Mouse (Mus musculus): ENCODE data around the gene Coq10a. TPM values are rescaled to one million over a fixed set of nuclear protein-coding genes. Genes with fewer than 3 reads are reported as not detected.
A peak's percentile ranks its signal among the peaks of the same experiment; 100 is the strongest.

The Coq10a gene
- polyA plus RNA-seq, 1 experiment from 2014 or later, result 2.5 TPM

GRCm38 (mm10) chr10:128390366-128390765 lies 21.6 kb upstream of the Coq10a start:
- H3K9me3 ChIP-seq (ENCODE audit: control insufficient read depth, low read length), result no peaks in the 10 kb centered on the region
- H3K4me3 ChIP-seq (ENCODE audit: low read length), result no peak overlapping the region
- peaks cover 43% of the 10 kb centered on the region for H3K36me3 ChIP-seq (ENCODE audit: control insufficient read depth, insufficient read depth, low read length)
- no peak overlapping the region for H3K9ac ChIP-seq (ENCODE audit: low read depth, low read length)
- no peaks in the 10 kb centered on the region for H3K4me1 ChIP-seq (ENCODE audit: control insufficient read depth, insufficient read depth, low read length)
- H3K27me3 ChIP-seq (replicated peaks; ENCODE audit: control insufficient read depth, insufficient read depth, low read length), result no peaks in the 10 kb centered on the region
- ATAC-seq, result no peak
- H3K4me2 ChIP-seq (ENCODE audit: low read depth, low read length), result no peak overlapping the region
- 90% methylated on average over 12 of the region's 12 CpGs for WGBS
- H3K27ac ChIP-seq (ENCODE audit: low read length), result no peak overlapping the region

- H3K4me1 ChIP-seq (ENCODE audit: control insufficient read depth, insufficient read depth, low read length), result no peaks in the 10 kb centered on the region
- ATAC-seq, result peak; percentile 49
- H3K9me3 ChIP-seq (ENCODE audit: control insufficient read depth, low read length), result no peaks in the 10 kb centered on the region
- H3K4me2 ChIP-seq (ENCODE audit: low read depth, low read length), result no peak overlapping the region
- WGBS, result 81% methylated on average over 6 of the region's 6 CpGs
- H3K36me3 ChIP-seq (ENCODE audit: control insufficient read depth, insufficient read depth, low read length), result peaks cover 49% of the 10 kb centered on the region
- no peak overlapping the region for H3K27ac ChIP-seq (ENCODE audit: low read length)
- no peak overlapping the region for H3K9ac ChIP-seq (ENCODE audit: low read depth, low read length)
- H3K4me3 ChIP-seq (ENCODE audit: low read length), result no peak overlapping the region
- no peaks in the 10 kb centered on the region for H3K27me3 ChIP-seq (replicated peaks; ENCODE audit: control insufficient read depth, insufficient read depth, low read length)
Observed at GRCm38 (mm10) chr10:128389570-128389969, 20.8 kb upstream of the Coq10a start.

GRCm38 (mm10) chr10:128388941-128389340 lies 20.1 kb upstream of the Coq10a start:
- no peak overlapping the region for H3K4me2 ChIP-seq (ENCODE audit: low read depth, low read length)
- H3K27ac ChIP-seq (ENCODE audit: low read length), result no peak overlapping the region
- H3K9ac ChIP-seq (ENCODE audit: low read depth, low read length), result no peak overlapping the region
- H3K4me1 ChIP-seq (ENCODE audit: control insufficient read depth, insufficient read depth, low read length), result no peaks in the 10 kb centered on the region
- H3K9me3 ChIP-seq (ENCODE audit: control insufficient read depth, low read length), result no peaks in the 10 kb centered on the region
- ATAC-seq, result no peak
- no peak overlapping the region for H3K4me3 ChIP-seq (ENCODE audit: low read length)
- 89% methylated on average over 14 of the region's 14 CpGs for WGBS
- H3K36me3 ChIP-seq (ENCODE audit: control insufficient read depth, insufficient read depth, low read length), result peaks cover 52% of the 10 kb centered on the region
- H3K27me3 ChIP-seq (replicated peaks; ENCODE audit: control insufficient read depth, insufficient read depth, low read length), result no peaks in the 10 kb centered on the region

GRCm38 (mm10) chr10:128385902-128386301 lies 17.1 kb upstream of the Coq10a start:
- 90% methylated on average over 7 of the region's 7 CpGs for WGBS
- Histone ChIP-seq H3K36me3 (ENCODE audit: control insufficient read depth, insufficient read depth, low read length) (peaks cover 58% of the 10 kb centered on the region), H3K4me1 (ENCODE audit: control insufficient read depth, insufficient read depth, low read length) (no peaks in the 10 kb centered on the region)

GRCm38 (mm10) chr10:128382482-128382881 lies 13.7 kb upstream of the Coq10a start:
- 88% methylated on average over 8 of the region's 8 CpGs for WGBS
- H3K36me3 ChIP-seq (ENCODE audit: control insufficient read depth, insufficient read depth, low read length), result peaks cover 33% of the 10 kb centered on the region

More at GRCm38 (mm10) chr10:128385902-128386301, 17.1 kb upstream of the Coq10a start:
- H3K9ac ChIP-seq (ENCODE audit: low read depth, low read length), result no peak overlapping the region
- no peaks in the 10 kb centered on the region for H3K27me3 ChIP-seq (replicated peaks; ENCODE audit: control insufficient read depth, insufficient read depth, low read length)
- no peak overlapping the region for H3K27ac ChIP-seq (ENCODE audit: low read length)
- no peak for ATAC-seq
- H3K4me2 ChIP-seq (ENCODE audit: low read depth, low read length), result no peak overlapping the region
- no peak overlapping the region for H3K4me3 ChIP-seq (ENCODE audit: low read length)
- H3K9me3 ChIP-seq (ENCODE audit: control insufficient read depth, low read length), result no peaks in the 10 kb centered on the region

GRCm38 (mm10) chr10:128380565-128380964 lies 11.8 kb upstream of the Coq10a start:
- no peak for ATAC-seq
- H3K36me3 ChIP-seq (ENCODE audit: control insufficient read depth, insufficient read depth, low read length), result peaks cover 24% of the 10 kb centered on the region
- H3K4me2 ChIP-seq (ENCODE audit: low read depth, low read length), result no peak overlapping the region
- WGBS, result 84% methylated on average over 5 of the region's 5 CpGs
- no peaks in the 10 kb centered on the region for H3K27me3 ChIP-seq (replicated peaks; ENCODE audit: control insufficient read depth, insufficient read depth, low read length)
- H3K4me1 ChIP-seq (ENCODE audit: control insufficient read depth, insufficient read depth, low read length), result peaks cover 13% of the 10 kb centered on the region
- H3K4me3 ChIP-seq (ENCODE audit: low read length), result no peak overlapping the region
- no peak overlapping the region for H3K27ac ChIP-seq (ENCODE audit: low read length)
- no peak overlapping the region for H3K9ac ChIP-seq (ENCODE audit: low read depth, low read length)
- no peaks in the 10 kb centered on the region for H3K9me3 ChIP-seq (ENCODE audit: control insufficient read depth, low read length)

More at GRCm38 (mm10) chr10:128382482-128382881, 13.7 kb upstream of the Coq10a start:
- Histone ChIP-seq H3K9ac (ENCODE audit: low read depth, low read length) (no peak overlapping the region), H3K27ac (ENCODE audit: low read length) (no peak overlapping the region), H3K27me3 (replicated peaks; ENCODE audit: control insufficient read depth, insufficient read depth, low read length) (no peaks in the 10 kb centered on the region), H3K9me3 (ENCODE audit: control insufficient read depth, low read length) (no peaks in the 10 kb centered on the region), H3K4me1 (ENCODE audit: control insufficient read depth, insufficient read depth, low read length) (peaks cover 13% of the 10 kb centered on the region), H3K4me3 (ENCODE audit: low read length) (no peak overlapping the region), H3K4me2 (ENCODE audit: low read depth, low read length) (no peak overlapping the region)
- no peak for ATAC-seq

- no peaks in the 10 kb centered on the region for H3K27me3 ChIP-seq (replicated peaks; ENCODE audit: control insufficient read depth, insufficient read depth, low read length)
- 93% methylated on average over 7 of the region's 7 CpGs for WGBS
- peaks cover 13% of the 10 kb centered on the region for H3K4me1 ChIP-seq (ENCODE audit: control insufficient read depth, insufficient read depth, low read length)
- no peak overlapping the region for H3K4me2 ChIP-seq (ENCODE audit: low read depth, low read length)
- H3K27ac ChIP-seq (ENCODE audit: low read length), result no peak overlapping the region
- no peak overlapping the region for H3K4me3 ChIP-seq (ENCODE audit: low read length)
- no peak for ATAC-seq
- H3K9me3 ChIP-seq (ENCODE audit: control insufficient read depth, low read length), result no peaks in the 10 kb centered on the region
- peaks cover 15% of the 10 kb centered on the region for H3K36me3 ChIP-seq (ENCODE audit: control insufficient read depth, insufficient read depth, low read length)
- H3K9ac ChIP-seq (ENCODE audit: low read depth, low read length), result no peak overlapping the region
Observed at GRCm38 (mm10) chr10:128379260-128379659, 10.5 kb upstream of the Coq10a start.

GRCm38 (mm10) chr10:128378462-128378861 lies 9.7 kb upstream of the Coq10a start:
- Histone ChIP-seq H3K4me3 (ENCODE audit: low read length) (no peak overlapping the region; the same call in 1 of the 2 replicates), H3K9me3 (ENCODE audit: control insufficient read depth, low read length) (no peaks in the 10 kb centered on the region), H3K4me2 (ENCODE audit: low read depth, low read length) (peak overlapping the region; percentile 85), H3K27me3 (replicated peaks; ENCODE audit: control insufficient read depth, insufficient read depth, low read length) (no peaks in the 10 kb centered on the region), H3K36me3 (ENCODE audit: control insufficient read depth, insufficient read depth, low read length) (peaks cover 10% of the 10 kb centered on the region), H3K4me1 (ENCODE audit: control insufficient read depth, insufficient read depth, low read length) (peaks cover 13% of the 10 kb centered on the region), H3K27ac (ENCODE audit: low read length) (no peak overlapping the region), H3K9ac (ENCODE audit: low read depth, low read length) (peak overlapping the region; percentile 99)
- 69% methylated on average over 3 of the region's 3 CpGs for WGBS
- no peak for ATAC-seq

GRCm38 (mm10) chr10:128377940-128378448 lies 9.2 kb upstream of the Coq10a start:
- H3K9me3 ChIP-seq (ENCODE audit: control insufficient read depth, low read length), result no peaks in the 10 kb centered on the region
- H3K27me3 ChIP-seq (replicated peaks; ENCODE audit: control insufficient read depth, insufficient read depth, low read length), result no peaks in the 10 kb centered on the region
- ATAC-seq, result no peak
- H3K27ac ChIP-seq (ENCODE audit: low read length), result peak overlapping the region; percentile 82
- H3K9ac ChIP-seq (ENCODE audit: low read depth, low read length), result peak overlapping the region; percentile 99
- peaks cover 5% of the 10 kb centered on the region for H3K36me3 ChIP-seq (ENCODE audit: control insufficient read depth, insufficient read depth, low read length)
- WGBS, result 50% methylated on average over 14 of the region's 14 CpGs
- H3K4me3 ChIP-seq (ENCODE audit: low read length), result peak overlapping the region; percentile 75
- peaks cover 13% of the 10 kb centered on the region for H3K4me1 ChIP-seq (ENCODE audit: control insufficient read depth, insufficient read depth, low read length)
- H3K4me2 ChIP-seq (ENCODE audit: low read depth, low read length), result peak overlapping the region; percentile 85

Measured in intestine, embryonic 16.5 days (tissue).